Mouse (Mus musculus) intestine, postnatal 0 days (tissue): ENCODE measurements around the gene Zswim1. TPM values are rescaled to one million over a fixed set of nuclear protein-coding genes. Genes with fewer than 3 reads are reported as not detected.
A peak's percentile ranks its signal among the peaks of the same experiment; 100 is the strongest.
"Not testable (repeated sequence)": the region's sequence is repeated elsewhere in the genome, so short reads cannot be mapped to it uniquely, and the experiment has no call there.

Experiments used
- ATAC-seq: fragments of 200-750 bp; cut with Nextera tagmentation; 2 replicates; pipeline ENCODE4 v1.8.0; 2017; ENCODE audit warnings: mild to moderate bottlenecking, moderate TSS enrichment, moderate library complexity
- H3K27ac ChIP-seq: fragments of 300-500 bp; sonication (generic); 2 replicates; pipeline ENCODE4 v1.5.1; 2014; ENCODE audit warnings: mild to moderate bottlenecking, low read depth, low read length, moderate library complexity
- H3K27me3 ChIP-seq: fragments of 300-500 bp; sonication (generic); replicated peaks from 2 replicates; pipeline ENCODE4 v1.6.1; 2014; ENCODE audit warnings: low read length, mixed read lengths; ENCODE audit not compliant: control insufficient read depth, insufficient read depth
- H3K36me3 ChIP-seq: fragments of 300-500 bp; sonication (generic); 2 replicates; pipeline ENCODE4 v1.6.1; 2014; ENCODE audit warnings: mild to moderate bottlenecking, moderate library complexity; ENCODE audit not compliant: control insufficient read depth, insufficient read depth
- H3K4me1 ChIP-seq: fragments of 300-500 bp; sonication (generic); replicated peaks from 2 replicates; pipeline ENCODE4 v1.6.1; 2014; ENCODE audit warnings: antibody characterized with exemption, low read length, mixed read lengths; ENCODE audit not compliant: control insufficient read depth, insufficient read depth
- H3K4me2 ChIP-seq: fragments of 300-500 bp; sonication (generic); replicated peaks from 2 replicates; pipeline ENCODE4 v1.6.1; 2014; ENCODE audit warnings: low read depth, mild to moderate bottlenecking, moderate library complexity
- H3K4me3 ChIP-seq: fragments of 300-500 bp; sonication (generic); 2 replicates; pipeline ENCODE4 v1.5.1; 2014; ENCODE audit warnings: low read depth, low read length
- H3K9ac ChIP-seq: fragments of 300-500 bp; sonication (generic); 2 replicates; pipeline ENCODE4 v1.6.1; 2014; ENCODE audit warnings: mild to moderate bottlenecking, low read depth, low read length
- H3K9me3 ChIP-seq: fragments of 300-500 bp; sonication (generic); 2 replicates; pipeline ENCODE4 v1.6.1; 2016; ENCODE audit warnings: mixed run types; ENCODE audit not compliant: control insufficient read depth
- CTCF ChIP-seq: sonication (generic); IDR thresholded peaks from 2 replicates; pipeline ENCODE4 v1.5.1; 2016; ENCODE audit warnings: low read depth, mild to moderate bottlenecking, control low read depth, antibody characterized with exemption, moderate library complexity
- WGBS: fragments of 180-500 bp; shearing (Covaris S2); extraction: QIAGEN DNeasy Blood & Tissue Kit; methylation state at CpG from one replicate; pipeline ENCODE4 v1.1.7; 2014; 5-methylcytosine and 5-hydroxymethylcytosine counted together
- polyA plus RNA-seq: library from polyadenylated mRNA; unstranded; fragments of >200 nt; fragmentation: Nextera tagmentation; extraction: Ambion mirVana; gene quantifications from 2 replicates; pipeline ENCODE4 v1.2.1, GENCODE M21; 2015

The Zswim1 gene
- polyA plus RNA-seq, 1 experiment from 2014 or later, result 7.0 TPM

DNA sequence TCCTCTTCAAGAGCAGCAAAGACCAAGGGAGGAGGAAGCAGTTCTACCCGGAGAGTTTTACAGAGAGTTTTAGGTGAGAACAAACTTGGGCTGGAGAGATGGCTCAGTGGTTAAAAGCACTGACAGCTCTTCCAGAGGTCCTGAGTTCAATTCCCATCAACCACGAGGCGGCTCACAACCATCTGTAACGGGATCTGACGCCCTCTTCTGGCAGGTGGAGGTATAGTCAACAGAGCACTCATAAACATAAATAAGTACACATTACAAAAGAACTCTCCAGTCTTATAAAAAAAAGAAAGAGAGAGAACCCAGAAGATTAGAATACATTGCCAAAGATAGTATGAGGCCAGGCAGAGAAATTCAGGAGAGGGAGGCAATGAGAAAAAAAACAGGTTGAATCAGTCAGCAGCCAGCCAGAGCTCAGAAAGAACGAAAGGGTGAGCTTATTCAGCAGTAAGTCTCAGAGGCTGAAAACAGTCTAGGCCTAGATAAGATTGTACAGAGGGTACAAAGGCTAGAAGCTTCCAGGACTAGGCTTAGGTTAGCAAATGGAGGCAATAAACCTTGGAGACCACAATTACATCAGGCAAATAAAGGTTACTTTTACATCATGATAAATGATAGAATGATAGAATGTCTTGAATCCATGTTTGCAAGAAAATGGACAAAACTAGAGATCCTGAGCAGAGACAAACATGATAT, 49.3 kb downstream of the Zswim1 start:
- peaks cover 3% of the 10 kb centered on the region; the same call in 1 of the 2 replicates for H3K4me1 ChIP-seq
- H3K4me2 ChIP-seq, result no peak overlapping the region
- no peak overlapping the region for H3K9ac ChIP-seq
- no peak overlapping the region for H3K27ac ChIP-seq
- H3K4me3 ChIP-seq, result no peak overlapping the region
- TF ChIP-seq CTCF, result peak; percentile 45
- peak; percentile 67 for ATAC-seq
- no peaks in the 10 kb centered on the region for H3K36me3 ChIP-seq
- H3K27me3 ChIP-seq, result no peaks in the 10 kb centered on the region
- WGBS, result 48% methylated on average over 6 of the region's 6 CpGs
- no peaks in the 10 kb centered on the region for H3K9me3 ChIP-seq

DNA sequence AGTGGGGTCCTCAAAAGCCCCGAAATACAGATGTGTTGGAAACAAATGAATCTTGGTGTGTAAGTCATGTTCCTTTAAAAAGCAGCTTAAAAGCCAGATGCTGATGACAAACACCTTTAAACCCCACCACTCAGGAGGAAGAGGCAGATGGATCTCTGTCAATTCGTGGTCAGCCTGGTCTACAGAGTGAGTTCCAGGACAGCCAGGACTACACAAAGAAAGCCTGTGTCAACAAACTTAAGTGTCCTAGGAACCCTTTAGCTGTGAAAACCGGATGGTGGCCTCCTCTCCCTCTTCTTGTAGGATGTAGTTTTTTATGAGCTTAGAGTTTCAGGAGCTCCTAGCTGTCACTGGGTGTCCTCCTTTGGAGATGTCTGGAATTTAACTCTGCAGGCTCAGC, 51.1 kb downstream of the Zswim1 start:
- H3K4me3 ChIP-seq, result no peak overlapping the region
- 44% methylated on average over 3 of the region's 3 CpGs for WGBS
- H3K4me2 ChIP-seq, result no peak overlapping the region
- ATAC-seq, result no peak
- no peak for TF ChIP-seq CTCF
- no peaks in the 10 kb centered on the region for H3K9me3 ChIP-seq
- peak overlapping the region; percentile 46; the same call in 1 of the 2 replicates for H3K27ac ChIP-seq
- no peaks in the 10 kb centered on the region; the same call in 1 of the 2 replicates for H3K36me3 ChIP-seq
- no peak overlapping the region for H3K9ac ChIP-seq
- H3K27me3 ChIP-seq, result no peaks in the 10 kb centered on the region
- H3K4me1 ChIP-seq, result peaks cover 3% of the 10 kb centered on the region; the same call in 1 of the 2 replicates

DNA sequence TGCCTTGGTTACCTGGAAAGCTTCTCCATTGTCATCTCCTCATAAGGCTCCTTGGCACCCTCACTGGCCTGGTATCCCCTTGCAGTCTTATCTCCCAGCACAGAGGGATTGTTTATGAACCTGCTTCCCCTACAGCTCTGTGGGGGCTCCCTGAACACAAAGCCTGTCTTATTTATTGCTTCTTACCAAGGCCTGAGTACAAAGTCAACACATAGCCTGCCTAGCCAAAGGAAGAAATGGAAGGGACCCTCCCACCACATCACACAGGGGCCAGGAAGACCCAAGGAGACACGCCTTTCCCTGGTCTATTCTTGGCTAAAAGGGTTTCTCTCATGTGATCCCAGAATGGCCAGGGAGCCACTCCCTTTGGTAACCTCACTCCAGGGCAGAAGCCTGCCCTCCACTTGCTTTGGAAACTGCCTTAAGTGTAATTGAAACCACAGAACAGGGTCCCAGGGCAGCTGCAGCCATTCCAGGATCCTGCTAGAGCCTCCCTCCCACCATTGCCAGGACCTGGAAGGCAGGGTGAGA, 51.8 kb downstream of the Zswim1 start:
- H3K4me1 ChIP-seq, result peaks cover 3% of the 10 kb centered on the region; the same call in 1 of the 2 replicates
- no peak overlapping the region for H3K9ac ChIP-seq
- no peak for ATAC-seq
- H3K27ac ChIP-seq, result peak overlapping the region; percentile 46
- H3K4me2 ChIP-seq, result no peak overlapping the region
- no peak for TF ChIP-seq CTCF
- no peaks in the 10 kb centered on the region for H3K9me3 ChIP-seq
- no peak overlapping the region for H3K4me3 ChIP-seq
- H3K27me3 ChIP-seq, result no peaks in the 10 kb centered on the region
- WGBS, result 21% methylated on average over 1 of the region's 1 CpGs
- no peaks in the 10 kb centered on the region; the same call in 1 of the 2 replicates for H3K36me3 ChIP-seq

DNA sequence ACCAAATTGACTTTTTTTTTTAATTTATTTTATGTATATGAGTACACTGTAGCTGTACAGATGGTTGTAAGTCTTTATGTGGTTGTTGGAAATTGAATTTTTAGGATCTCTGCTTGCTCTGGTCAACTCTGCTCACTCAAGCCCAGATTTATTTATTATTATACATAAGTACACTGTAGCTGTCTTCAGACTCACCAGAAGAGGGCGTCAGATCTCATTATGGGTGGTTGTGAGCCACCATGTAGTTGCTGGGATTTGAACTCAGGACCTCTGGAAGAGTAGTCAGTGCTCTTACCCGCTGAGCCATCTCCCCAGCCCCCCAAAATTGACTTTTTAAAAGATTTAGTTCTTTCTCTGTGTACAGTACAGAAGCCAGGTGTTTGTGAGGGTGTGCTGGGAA, 53.2 kb downstream of the Zswim1 start:
- not testable (repeated sequence) for H3K9me3 ChIP-seq, H3K27me3 ChIP-seq, H3K36me3 ChIP-seq, H3K4me2 ChIP-seq, ATAC-seq, H3K4me1 ChIP-seq, H3K9ac ChIP-seq, H3K27ac ChIP-seq, H3K4me3 ChIP-seq
- 53% methylated on average over 2 of the region's 2 CpGs for WGBS
- peak; percentile 24 for TF ChIP-seq CTCF

Other genes with a start within 250 kb of the Zswim1 start
- not detected in 2 replicates for gene Spint3, start 249.2 kb upstream of the Zswim1 start, polyA plus RNA-seq
- 0.14 TPM in 1 of 2 replicates, not detected in the other for gene Wfdc6a, start 237.2 kb upstream of the Zswim1 start, polyA plus RNA-seq
- not detected in 2 replicates for gene Eppin, start 229.1 kb upstream of the Zswim1 start, polyA plus RNA-seq
- not detected in 2 replicates for gene Wfdc6b, start 209.2 kb upstream of the Zswim1 start, polyA plus RNA-seq
- gene Wfdc8, start 209.1 kb upstream of the Zswim1 start, polyA plus RNA-seq, result not detected in 2 replicates
- gene Wfdc16, start 183.9 kb upstream of the Zswim1 start, polyA plus RNA-seq, result not detected in 2 replicates
- not detected in 2 replicates for gene Wfdc10, start 166.6 kb upstream of the Zswim1 start, polyA plus RNA-seq
- not detected in 2 replicates for gene Wfdc9, start 166.1 kb upstream of the Zswim1 start, polyA plus RNA-seq
- gene Wfdc11, start 148.6 kb upstream of the Zswim1 start, polyA plus RNA-seq, result not detected in 2 replicates
- 0.14 and 0.18 TPM in 2 replicates for gene Wfdc13, start 137.6 kb upstream of the Zswim1 start, polyA plus RNA-seq
- gene Spint4, start 124.2 kb upstream of the Zswim1 start, polyA plus RNA-seq, result not detected in 2 replicates
- not detected in 2 replicates for gene Spint5, start 107.4 kb upstream of the Zswim1 start, polyA plus RNA-seq
- gene Wfdc3, start 76.8 kb upstream of the Zswim1 start, polyA plus RNA-seq, result 0.85 and 0.95 TPM in 2 replicates
- gene Dnttip1, start 76.7 kb upstream of the Zswim1 start, polyA plus RNA-seq, result 39.4 and 43.3 TPM in 2 replicates
- gene Ube2c, start 52.8 kb upstream of the Zswim1 start, polyA plus RNA-seq, result 118 and 121 TPM in 2 replicates
- 0.51 and 0.73 TPM in 2 replicates for gene Tnnc2, start 42.7 kb upstream of the Zswim1 start, polyA plus RNA-seq
- 12.5 and 13.0 TPM in 2 replicates for gene Snx21, start 36.9 kb upstream of the Zswim1 start, polyA plus RNA-seq
- 52.5 and 54.4 TPM in 2 replicates for gene Acot8, start 17.8 kb upstream of the Zswim1 start, polyA plus RNA-seq
- gene Zswim3, start 17.6 kb upstream of the Zswim1 start, polyA plus RNA-seq, result 3.7 and 4.2 TPM in 2 replicates
- gene Spata25, start 5.9 kb downstream of the Zswim1 start, polyA plus RNA-seq, result not detected in 2 replicates
- 1,079 and 1,142 TPM in 2 replicates for gene Ctsa, start 10.2 kb downstream of the Zswim1 start, polyA plus RNA-seq
- 4.6 and 5.7 TPM in 2 replicates for gene Neurl2, start 10.8 kb downstream of the Zswim1 start, polyA plus RNA-seq
- gene Pltp, start 35.0 kb downstream of the Zswim1 start, polyA plus RNA-seq, result 14.5 and 16.2 TPM in 2 replicates
- 43.2 and 44.0 TPM in 2 replicates for gene Pcif1, start 56.6 kb downstream of the Zswim1 start, polyA plus RNA-seq
- 3.6 and 3.8 TPM in 2 replicates for gene Zfp335, start 89.1 kb downstream of the Zswim1 start, polyA plus RNA-seq
- gene Mmp9, start 118.1 kb downstream of the Zswim1 start, polyA plus RNA-seq, result 9.6 and 9.8 TPM in 2 replicates
- 0.09 and 0.47 TPM in 2 replicates for gene Slc12a5, start 138.1 kb downstream of the Zswim1 start, polyA plus RNA-seq
- 11.9 and 13.9 TPM in 2 replicates for gene Ncoa5, start 212.2 kb downstream of the Zswim1 start, polyA plus RNA-seq
- gene Cd40, start 232.9 kb downstream of the Zswim1 start, polyA plus RNA-seq, result 3.6 and 4.6 TPM in 2 replicates